Mouse (Mus musculus) embryonic fibroblast, embryonic 13.5 days (primary cell): ENCODE results near the gene Stra8. TPM values are rescaled to one million over a fixed set of nuclear protein-coding genes. Genes with fewer than 3 reads are reported as not detected.

Experiments
- H3K27ac ChIP-seq: 2 replicates; pipeline ENCODE4 v1.5.1; 2012; ENCODE audit warnings: low read length, control low read depth, inconsistent platforms; ENCODE audit not compliant: insufficient read depth
- H3K4me1 ChIP-seq: 2 replicates; pipeline ENCODE4 v1.6.1; 2011; ENCODE audit warnings: low read length; ENCODE audit not compliant: control insufficient read depth, insufficient read depth
- H3K4me3 ChIP-seq: 2 replicates; pipeline ENCODE4 v1.5.1; 2011; ENCODE audit warnings: mild to moderate bottlenecking, control low read depth, low read length; ENCODE audit not compliant: insufficient read depth
- CTCF ChIP-seq: IDR thresholded peaks from 2 replicates; pipeline ENCODE4 v1.5.1; 2011; ENCODE audit warnings: mild to moderate bottlenecking, control low read depth, low read length, moderate library complexity, borderline replicate concordance; ENCODE audit not compliant: insufficient read depth
- POLR2A ChIP-seq: IDR thresholded peaks from 2 replicates; pipeline ENCODE4 v1.6.1; 2011; ENCODE audit warnings: low read depth, mild to moderate bottlenecking, control low read depth, low read length, moderate library complexity
- polyA plus RNA-seq: library from polyadenylated mRNA; stranded (reverse); fragments of >200 nt; gene quantifications from 2 replicates; pipeline ENCODE4 v1.2.4, GENCODE M21; 2011; ENCODE audit warnings: low read depth; ENCODE audit not compliant: missing spikeins, insufficient read length

Gene Stra8
- polyA plus RNA-seq, 1 experiment = not detected

DNA sequence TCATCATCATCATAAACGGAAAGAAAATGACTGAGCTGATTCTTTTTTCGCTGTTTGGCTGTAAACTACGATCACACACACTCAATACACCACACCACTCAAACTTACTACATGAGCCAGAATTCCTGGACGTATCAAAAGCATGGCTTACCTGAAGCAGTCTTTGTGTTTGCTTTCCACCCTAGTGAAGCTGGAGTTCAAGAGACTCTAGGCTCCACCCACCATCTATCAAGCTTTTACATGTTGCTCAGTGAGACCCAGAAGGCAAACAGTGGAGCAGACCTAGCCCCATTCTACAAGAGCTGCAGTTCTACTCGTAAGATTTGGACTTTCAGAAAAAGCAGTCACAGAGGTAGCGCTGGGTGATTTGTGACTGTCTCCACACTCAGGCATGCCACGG lies 17.4 kb upstream of the Stra8 start:
- Histone ChIP-seq H3K4me1 (no peaks in the 10 kb centered on the region), H3K4me3 (no peak overlapping the region), H3K27ac (no peak overlapping the region)
- TF ChIP-seq POLR2A (no peak), CTCF (no peak)

DNA sequence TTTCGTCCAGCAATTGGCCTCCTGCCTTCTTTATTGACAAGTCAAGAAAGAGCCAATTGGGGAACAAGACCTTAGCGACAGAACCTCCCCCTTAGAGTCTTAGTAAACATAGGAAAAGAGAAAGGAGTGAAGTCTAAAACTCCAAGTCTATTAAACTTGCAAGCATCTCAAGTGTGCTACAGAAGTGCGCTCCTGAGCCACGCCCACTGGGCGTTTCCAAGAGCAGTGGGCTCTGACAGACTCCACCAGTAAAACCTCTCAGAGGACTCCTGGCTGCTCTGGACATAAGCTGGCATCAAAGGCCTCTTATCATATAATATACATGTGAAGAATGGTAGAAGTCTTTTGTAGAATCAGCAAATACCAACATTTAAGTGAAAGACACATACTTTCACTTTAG lies 16.5 kb upstream of the Stra8 start:
- no peak for TF ChIP-seq CTCF
- TF ChIP-seq POLR2A = no peak
- no peak overlapping the region for H3K27ac ChIP-seq
- H3K4me3 ChIP-seq = no peak overlapping the region
- H3K4me1 ChIP-seq = no peaks in the 10 kb centered on the region

- TF ChIP-seq POLR2A (no peak), CTCF (no peak)
- no peak overlapping the region for H3K4me3 ChIP-seq
- no peak overlapping the region for H3K27ac ChIP-seq
- no peaks in the 10 kb centered on the region for H3K4me1 ChIP-seq
Observed at GRCm38 (mm10) chr6:34903851-34904250, 16.1 kb upstream of the Stra8 start.

GRCm38 (mm10) chr6:34904361-34904760 lies 15.6 kb upstream of the Stra8 start:
- H3K27ac ChIP-seq = no peak overlapping the region
- TF ChIP-seq CTCF (no peak), POLR2A (no peak)

GRCm38 (mm10) chr6:34906125-34906524 lies 13.8 kb upstream of the Stra8 start:
- Histone ChIP-seq H3K27ac (no peak overlapping the region), H3K4me1 (no peaks in the 10 kb centered on the region), H3K4me3 (no peak overlapping the region)
- TF ChIP-seq CTCF (no peak), POLR2A (no peak)

More at GRCm38 (mm10) chr6:34904361-34904760, 15.6 kb upstream of the Stra8 start:
- no peak overlapping the region for H3K4me3 ChIP-seq
- no peaks in the 10 kb centered on the region for H3K4me1 ChIP-seq

DNA sequence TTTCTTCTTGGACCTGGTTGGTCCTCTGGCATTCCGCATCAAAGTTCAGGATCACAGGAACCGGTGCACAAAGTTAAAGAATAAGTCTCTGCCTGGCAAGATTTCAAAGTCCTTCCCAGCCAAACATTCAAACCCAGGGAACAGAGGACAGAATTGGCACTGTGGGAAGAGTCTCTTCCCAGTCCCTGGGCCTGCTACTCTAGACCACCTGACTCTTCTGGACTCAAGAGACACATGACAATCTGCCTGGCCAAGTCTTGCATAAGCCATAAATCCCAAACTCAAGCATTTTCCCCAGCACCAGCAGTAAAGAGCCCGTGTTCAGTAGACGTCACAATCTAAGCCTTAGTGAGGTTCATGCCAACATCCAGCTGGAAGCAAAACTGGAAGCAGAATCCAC lies 13.3 kb upstream of the Stra8 start:
- no peak overlapping the region for H3K27ac ChIP-seq
- H3K4me3 ChIP-seq = no peak overlapping the region
- TF ChIP-seq CTCF (no peak), POLR2A (no peak)
- no peaks in the 10 kb centered on the region for H3K4me1 ChIP-seq

- H3K4me1 ChIP-seq = no peaks in the 10 kb centered on the region
- H3K4me3 ChIP-seq = no peak overlapping the region
- no peak for TF ChIP-seq POLR2A
- no peak for TF ChIP-seq CTCF
- no peak overlapping the region for H3K27ac ChIP-seq
Observed at GRCm38 (mm10) chr6:34907121-34907614, 12.8 kb upstream of the Stra8 start.

GRCm38 (mm10) chr6:34907696-34908260 lies 12.2 kb upstream of the Stra8 start:
- TF ChIP-seq CTCF (no peak), POLR2A (no peak)

GRCm38 (mm10) chr6:34909631-34910345 lies 10.2 kb upstream of the Stra8 start:
- Histone ChIP-seq H3K4me3 (peak overlapping the region; percentile 56), H3K27ac (no peak overlapping the region), H3K4me1 (no peaks in the 10 kb centered on the region)
- TF ChIP-seq CTCF (no peak), POLR2A (no peak)

More at GRCm38 (mm10) chr6:34907696-34908260, 12.2 kb upstream of the Stra8 start:
- Histone ChIP-seq H3K4me3 (no peak overlapping the region), H3K4me1 (no peaks in the 10 kb centered on the region), H3K27ac (no peak overlapping the region)

- no peak within 1 kb of the TSS for H3K27ac ChIP-seq
Observed at GRCm38 (mm10) chr6:34910371-34911219, 9.4 kb upstream of the Stra8 start, which contains the start of gene Wdr91. TSS of gene Wdr91 (minus strand) at chr6:34910876.

More at GRCm38 (mm10) chr6:34910371-34911219, 9.4 kb upstream of the Stra8 start, which contains the start of gene Wdr91:
- no peak for TF ChIP-seq CTCF
- TF ChIP-seq POLR2A = peak; percentile 83
- Histone ChIP-seq H3K4me1 (no peaks in the 10 kb centered on the region), H3K4me3 (peak within 1 kb of the TSS; percentile 56)
